Mouse (Mus musculus) C2C12 (cell line): ENCODE data around the gene Dpep3. TPM values are rescaled to one million over a fixed set of nuclear protein-coding genes. Genes with fewer than 3 reads are reported as not detected.

ENCODE experiments used
- H3K27me3 ChIP-seq: one replicate; pipeline ENCODE4 v1.6.1; 2011; ENCODE audit not compliant: control insufficient read depth, insufficient read depth, insufficient read length
- H3K36me3 ChIP-seq: one replicate; pipeline ENCODE4 v1.6.1; 2011; ENCODE audit not compliant: control insufficient read depth, insufficient read depth
- H3K4me3 ChIP-seq: one replicate; pipeline ENCODE4 v1.5.1; 2011; ENCODE audit warnings: mild to moderate bottlenecking, control low read depth; ENCODE audit not compliant: poor library complexity, insufficient read depth, severe bottlenecking
- H3K79me2 ChIP-seq: one replicate; pipeline ENCODE4 v1.6.1; 2011; ENCODE audit not compliant: control insufficient read depth, insufficient read depth
- H3K79me3 ChIP-seq: one replicate; pipeline ENCODE4 v1.6.1; 2011; ENCODE audit warnings: low read depth, control low read depth
- H3ac ChIP-seq: one replicate; pipeline ENCODE3; 2011; ENCODE audit warnings: low read depth; ENCODE audit not compliant: control insufficient read depth, insufficient read length
- CEBPB ChIP-seq: IDR thresholded peaks from one replicate; pipeline ENCODE4 v1.6.1; 2011; ENCODE audit warnings: low read depth, mild to moderate bottlenecking, control low read depth, moderate library complexity
- CTCF ChIP-seq: IDR thresholded peaks from one replicate; pipeline ENCODE4 v1.5.1; 2011; ENCODE audit not compliant: control insufficient read depth, insufficient read depth, insufficient read length
- FOSL1 ChIP-seq: IDR thresholded peaks from one replicate; pipeline ENCODE4 v1.8.0; 2011; ENCODE audit warnings: mild to moderate bottlenecking, low read length; ENCODE audit not compliant: poor library complexity, insufficient read depth, severe bottlenecking
- MAX ChIP-seq: IDR thresholded peaks from one replicate; pipeline ENCODE4 v1.6.1; 2011; ENCODE audit warnings: mild to moderate bottlenecking, control low read depth
- MYOD1 ChIP-seq: IDR thresholded peaks from one replicate; pipeline ENCODE4 v1.6.1; 2011; ENCODE audit warnings: low read depth; ENCODE audit not compliant: control insufficient read depth, insufficient read length
- MYOG ChIP-seq: IDR thresholded peaks from one replicate; pipeline ENCODE4 v1.6.1; 2011; ENCODE audit not compliant: control insufficient read depth, insufficient read length; ENCODE audit errors: extremely low read depth
- USF1 ChIP-seq: IDR thresholded peaks from one replicate; pipeline ENCODE4 v1.6.1; 2011; ENCODE audit warnings: low read depth, mild to moderate bottlenecking, control low read depth, moderate library complexity
- microRNA-seq: library from miRNA; unstranded; fragments of <30 nt; microRNA quantifications from one replicate; pipeline ENCODE4, GENCODE M21; 2019; ENCODE audit warnings: borderline microRNAs expressed
- polyA plus RNA-seq: library from polyadenylated mRNA; unstranded; fragments of >200 nt; fragmentation: generic; extraction: Trizol; gene quantifications from one replicate; pipeline ENCODE4 v1.2.1, GENCODE M21; 2012; ENCODE audit warnings: missing spikeins

Gene Dpep3
- polyA plus RNA-seq, 1 experiment: not detected

DNA sequence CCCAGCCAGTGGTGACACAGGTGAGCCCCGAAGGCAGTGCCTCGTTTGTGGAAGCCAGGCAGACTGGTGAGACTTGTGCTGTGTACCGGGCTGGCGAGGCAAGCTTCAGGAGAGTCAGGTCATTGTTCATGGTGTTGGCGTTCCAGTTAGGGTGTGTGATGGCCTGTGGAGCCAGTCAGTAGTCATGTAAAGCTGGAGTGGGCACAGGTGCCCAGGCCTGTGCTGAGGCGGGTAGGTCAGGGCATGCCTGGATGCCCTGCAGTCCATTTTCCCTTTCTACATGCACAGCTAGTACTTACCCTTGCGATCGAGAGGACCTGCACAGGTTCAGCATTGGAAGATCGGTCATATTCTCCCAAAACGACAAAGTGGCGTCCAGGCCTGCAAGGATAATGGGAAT lies 46.7 kb downstream of the Dpep3 start:
- no peaks in the 10 kb centered on the region for H3K79me2 ChIP-seq
- peaks cover 3% of the 10 kb centered on the region for H3K36me3 ChIP-seq
- peaks cover 2% of the 10 kb centered on the region for H3K79me3 ChIP-seq
- no peak for TF ChIP-seq MYOG
- no peaks in the 10 kb centered on the region for H3K27me3 ChIP-seq
- H3K4me3 ChIP-seq: no peak overlapping the region
- H3ac ChIP-seq: no peak overlapping the region

GRCm38 (mm10) chr8:105931271-105931670 lies 48.0 kb downstream of the Dpep3 start:
- peaks cover 2% of the 10 kb centered on the region for H3K79me3 ChIP-seq
- no peaks in the 10 kb centered on the region for H3K27me3 ChIP-seq
- peaks cover 3% of the 10 kb centered on the region for H3K36me3 ChIP-seq
- TF ChIP-seq FOSL1 (no peak), CTCF (no peak), USF1 (no peak)
- H3K79me2 ChIP-seq: no peaks in the 10 kb centered on the region
- H3ac ChIP-seq: no peak overlapping the region
- no peak overlapping the region for H3K4me3 ChIP-seq

GRCm38 (mm10) chr8:105930602-105931001 lies 48.6 kb downstream of the Dpep3 start:
- no peak for TF ChIP-seq MYOD1
- TF ChIP-seq USF1: no peak
- peak; percentile 83 for TF ChIP-seq CTCF
- Histone ChIP-seq H3K36me3 (peaks cover 3% of the 10 kb centered on the region), H3ac (no peak overlapping the region), H3K79me3 (no peaks in the 10 kb centered on the region), H3K79me2 (no peaks in the 10 kb centered on the region), H3K27me3 (no peaks in the 10 kb centered on the region), H3K4me3 (no peak overlapping the region)

DNA sequence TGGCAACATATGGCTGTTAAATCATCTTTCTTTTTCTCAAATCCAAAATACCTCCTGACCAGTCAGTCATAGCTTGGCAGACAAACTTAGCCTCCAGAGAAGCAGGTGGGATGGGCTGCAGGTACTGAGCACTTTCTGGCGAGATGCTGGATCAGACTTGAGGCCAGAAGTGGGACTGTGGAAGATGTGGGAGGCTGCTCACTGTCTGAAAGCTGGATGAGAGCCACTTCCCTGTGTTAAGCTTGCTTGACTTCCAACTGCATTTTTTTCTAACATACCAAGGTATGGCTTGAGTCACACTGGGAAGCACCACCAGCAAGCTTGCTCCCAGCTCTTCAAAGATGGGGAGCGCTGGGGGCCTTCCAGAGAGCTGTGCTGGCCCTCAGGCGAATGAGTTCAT lies 54.1 kb downstream of the Dpep3 start:
- H3ac ChIP-seq: no peak overlapping the region
- no peaks in the 10 kb centered on the region for H3K79me3 ChIP-seq
- no peaks in the 10 kb centered on the region for H3K27me3 ChIP-seq
- TF ChIP-seq FOSL1 (no peak), CTCF (no peak), MYOG (no peak), MAX (no peak), CEBPB (no peak), USF1 (no peak), MYOD1 (no peak)
- H3K4me3 ChIP-seq: no peak overlapping the region
- no peaks in the 10 kb centered on the region for H3K36me3 ChIP-seq
- no peaks in the 10 kb centered on the region for H3K79me2 ChIP-seq

Small RNA genes within 50 kb of the gene (microRNA-seq; reads per million reads assigned to microRNA genes)
- 0.20 reads per million for gene Mir7074

Other genes starting within 250 kb of the Dpep3 start
- 8.2 TPM for gene Gfod2, start 220.8 kb downstream of the Dpep3 start, polyA plus RNA-seq
- gene Ranbp10, start 152.1 kb downstream of the Dpep3 start, polyA plus RNA-seq: 11.0 TPM
- gene Tsnaxip1, start 151.7 kb downstream of the Dpep3 start, polyA plus RNA-seq: 0.09 TPM
- gene Cenpt, start 126.2 kb downstream of the Dpep3 start, polyA plus RNA-seq: 35.7 TPM
- gene Thap11, start 124.3 kb downstream of the Dpep3 start, polyA plus RNA-seq: 48.2 TPM
- 258 TPM for gene Nutf2, start 118.8 kb downstream of the Dpep3 start, polyA plus RNA-seq
- gene Edc4, start 98.5 kb downstream of the Dpep3 start, polyA plus RNA-seq: 31.3 TPM
- 0.32 TPM for gene Nrn1l, start 85.9 kb downstream of the Dpep3 start, polyA plus RNA-seq
- gene Pskh1, start 79.0 kb downstream of the Dpep3 start, polyA plus RNA-seq: 14.4 TPM
- gene Ctrl, start 45.6 kb downstream of the Dpep3 start, polyA plus RNA-seq: 0.16 TPM
- 73.5 TPM for gene Psmb10, start 41.0 kb downstream of the Dpep3 start, polyA plus RNA-seq
- 1.4 TPM for gene Lcat, start 36.0 kb downstream of the Dpep3 start, polyA plus RNA-seq
- gene Slc12a4, start 13.3 kb downstream of the Dpep3 start, polyA plus RNA-seq: 79.1 TPM
- gene Dus2, start 11.9 kb upstream of the Dpep3 start, polyA plus RNA-seq: 13.1 TPM
- gene Dpep2nb, start 26.5 kb upstream of the Dpep3 start, polyA plus RNA-seq: 0.05 TPM
- 15.0 TPM for gene Ddx28, start 32.5 kb upstream of the Dpep3 start, polyA plus RNA-seq
- gene Nfatc3, start 79.4 kb upstream of the Dpep3 start, polyA plus RNA-seq: 12.6 TPM
- 0.04 TPM for gene Esrp2, start 157.5 kb upstream of the Dpep3 start, polyA plus RNA-seq
- 13.0 TPM for gene Pla2g15, start 171.0 kb upstream of the Dpep3 start, polyA plus RNA-seq
- 21.3 TPM for gene Slc7a6, start 189.4 kb upstream of the Dpep3 start, polyA plus RNA-seq
- gene Slc7a6os, start 231.5 kb upstream of the Dpep3 start, polyA plus RNA-seq: 30.1 TPM
- gene Prmt7, start 231.5 kb upstream of the Dpep3 start, polyA plus RNA-seq: 40.3 TPM